Mouse (Mus musculus) embryonic fibroblast, embryonic 13.5 days (primary cell): ENCODE data around the gene Dock4.

Experiments used
- CTCF ChIP-seq: IDR thresholded peaks from 2 replicates; pipeline ENCODE4 v1.5.1; 2011; ENCODE audit warnings: mild to moderate bottlenecking, control low read depth, low read length, moderate library complexity, borderline replicate concordance; ENCODE audit not compliant: insufficient read depth
- POLR2A ChIP-seq: IDR thresholded peaks from 2 replicates; pipeline ENCODE4 v1.6.1; 2011; ENCODE audit warnings: low read depth, mild to moderate bottlenecking, control low read depth, low read length, moderate library complexity

- TF ChIP-seq CTCF (no peak), POLR2A (no peak)
These were observed 17.0 kb downstream of the Dock4 start for GRCm38 (mm10) chr12:40462693-40463235.
